Comparison of ENCODE assay signal across 16 mouse cellular contexts in the genomic region with DNA sequence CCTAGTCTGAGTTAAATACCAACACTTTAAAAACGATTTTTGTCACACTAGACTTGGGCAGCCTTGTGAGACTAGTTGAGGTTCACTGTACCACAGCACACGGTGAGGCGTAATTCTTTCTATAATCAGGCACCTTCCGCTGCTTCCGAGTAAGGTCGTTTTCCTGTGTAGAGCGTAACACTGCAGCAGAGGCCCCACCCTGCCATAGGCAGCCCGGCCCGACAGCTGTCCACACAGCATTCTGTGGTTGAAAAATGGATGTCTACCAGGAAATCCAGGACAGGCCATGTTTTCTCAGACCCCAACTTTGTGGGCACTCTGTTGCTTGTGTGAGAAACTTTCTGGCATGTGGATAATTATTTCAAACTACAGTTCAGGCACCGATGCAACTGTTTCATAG.
DNase-seq lines count a peak whose midpoint lies in the region; ATAC-seq and TF ChIP-seq lines count a peak whose summit lies in the region.
"Had no signal": no experiment of that assay in that cellular context is flagged by ENCODE, and none has a peak within 500 bp of the region (broad histone marks: within the 10 kb centered on the region; RNA-seq: fewer than 3 reads in every experiment).

No protein-coding gene starts in this region.

- WGBS in lung, embryonic 14.5 days, result 47% methylated on average over 10 of the region's 10 CpGs
- 46% methylated on average over 10 of the region's 10 CpGs for WGBS in lung, adult 2 months
- WGBS in intestine, embryonic 15.5 days, result 51% methylated on average over 10 of the region's 10 CpGs
- WGBS in thymus, adult 2 months, result 4% methylated on average over 10 of the region's 10 CpGs

- 0 out of 2 replicates have a peak overlapping the region, but pooled peaks have one; percentile 21 for H3K27ac ChIP-seq in lung, embryonic 14.5 days (ENCODE audit: low read depth)
- H3K27ac ChIP-seq in intestine, embryonic 15.5 days, result no peak overlapping the region
- H3K27ac ChIP-seq in thymus, adult 2 months (ENCODE audit: control insufficient read depth, insufficient read depth, low read length), result peak overlapping the region; percentile 91
- H3K27ac ChIP-seq: forebrain, embryonic 13.5 days; hindbrain, postnatal 0 days; kidney, postnatal 0 days; left cerebral cortex, adult 2 months; macrophage had no signal

- TF ChIP-seq POLR2A in lung, adult 2 months (IDR thresholded peaks at IDR 0.05; ENCODE audit: borderline replicate concordance, extremely low read depth, low read depth, low read length), result no peak
- TF ChIP-seq POLR2A in thymus, adult 2 months (IDR thresholded peaks at IDR 0.05; ENCODE audit: control insufficient read depth, extremely low read depth, insufficient read depth, low read length, poor library complexity), result no peak

- no peaks in the 10 kb centered on the region for H3K4me1 ChIP-seq in lung, embryonic 14.5 days (ENCODE audit: insufficient read depth)
- 0 out of 2 replicates have a peak, but pooled peaks cover 2% of the 10 kb centered on the region for H3K4me1 ChIP-seq in lung, adult 2 months (ENCODE audit: control insufficient read depth, insufficient read depth, low read length)
- H3K4me1 ChIP-seq in intestine, embryonic 15.5 days (replicated peaks), result 0 out of 2 replicates have a peak, but pooled peaks cover 4% of the 10 kb centered on the region
- peaks cover 67% of the 10 kb centered on the region for H3K4me1 ChIP-seq in thymus, adult 2 months (replicated peaks; ENCODE audit: control insufficient read depth, insufficient read depth, low read length)

- no peak for ATAC-seq in CD4-positive, CD25-positive, alpha-beta regulatory T cell, adult 4 months
- ATAC-seq in lung, embryonic 14.5 days (ENCODE audit: insufficient read depth), result no peak
- 0 out of 2 replicates have a peak, but pooled peaks have one; percentile 72 for ATAC-seq in intestine, embryonic 15.5 days
- ATAC-seq: forebrain, embryonic 13.5 days; hindbrain, postnatal 0 days had no signal

- H3K4me2 ChIP-seq in lung, embryonic 14.5 days, result no peak overlapping the region
- H3K4me2 ChIP-seq in intestine, embryonic 15.5 days (replicated peaks), result no peak overlapping the region
- H3K4me2 ChIP-seq: forebrain, embryonic 13.5 days had no signal

- H3K4me3 ChIP-seq in lung, embryonic 14.5 days (ENCODE audit: low read depth, low read length), result no peak overlapping the region
- H3K4me3 ChIP-seq in lung, adult 2 months (replicated peaks; ENCODE audit: extremely low read depth, low read depth, low read length), result no peak overlapping the region
- no peak overlapping the region for H3K4me3 ChIP-seq in intestine, embryonic 15.5 days (replicated peaks)
- no peak overlapping the region for H3K4me3 ChIP-seq in thymus, adult 2 months (ENCODE audit: control insufficient read depth, insufficient read depth, low read length)
- H3K4me3 ChIP-seq: forebrain, embryonic 13.5 days; left cerebral cortex, adult 2 months had no signal

- peak; percentile 43 for DNase-seq in CD4-positive, CD25-positive, alpha-beta regulatory T cell, adult 2 months (ENCODE audit: low read depth, low spot score)
- peak; percentile 28 for DNase-seq in lung, embryonic 14.5 days
- no peak for DNase-seq in lung, adult 2 months
- peak; percentile 63 for DNase-seq in thymus, adult 2 months
- no peak for DNase-seq in layer of hippocampus, adult 9-11 months
- DNase-seq in layer of hippocampus, postnatal 14 days (ENCODE audit: low spot score in 2 of 2), result no peak
- DNase-seq: adrenal gland, postnatal 36 days; embryo, embryonic 11 days; gastrocnemius, postnatal 10 days had no signal

- TF ChIP-seq CTCF in lung, embryonic 14.5 days (IDR thresholded peaks at IDR 0.05; ENCODE audit: low read depth), result no peak
- TF ChIP-seq CTCF in lung, adult 2 months (IDR thresholded peaks at IDR 0.05; ENCODE audit: insufficient read depth, low read length), result no peak
- no peak for TF ChIP-seq CTCF in thymus, adult 2 months (IDR thresholded peaks at IDR 0.05; ENCODE audit: borderline replicate concordance, control insufficient read depth, extremely low read depth, insufficient read depth, low read length, poor library complexity)

- H3K27me3 ChIP-seq in lung, embryonic 14.5 days (ENCODE audit: insufficient read depth, low read length), result no peaks in the 10 kb centered on the region
- H3K27me3 ChIP-seq in intestine, embryonic 15.5 days (replicated peaks), result no peaks in the 10 kb centered on the region
- H3K27me3 ChIP-seq in thymus, adult 2 months (ENCODE audit: control insufficient read depth, insufficient read depth, low read length), result no peaks in the 10 kb centered on the region

- no peak overlapping the region for H3K9ac ChIP-seq in lung, embryonic 14.5 days
- H3K9ac ChIP-seq in intestine, embryonic 15.5 days, result no peak overlapping the region
- H3K9ac ChIP-seq: forebrain, embryonic 13.5 days had no signal

- H3K9me3 ChIP-seq in lung, embryonic 14.5 days (ENCODE audit: low read depth, low read length), result no peaks in the 10 kb centered on the region
- no peaks in the 10 kb centered on the region for H3K9me3 ChIP-seq in intestine, embryonic 15.5 days
- H3K9me3 ChIP-seq: forebrain, embryonic 13.5 days had no signal

- H3K36me3 ChIP-seq in lung, embryonic 14.5 days (ENCODE audit: insufficient read depth), result peaks cover 12% of the 10 kb centered on the region; the same call in 1 of the 2 replicates
- H3K36me3 ChIP-seq in intestine, embryonic 15.5 days, result no peaks in the 10 kb centered on the region
- no peaks in the 10 kb centered on the region for H3K36me3 ChIP-seq in thymus, adult 2 months (ENCODE audit: control insufficient read depth, insufficient read depth, low read length)

Comparison
In these comparisons a context has a peak if more than half of its experiments do, and no peak if none do; other contexts are left out.
1. DNase-seq: peak in CD4-positive, CD25-positive, alpha-beta regulatory T cell, adult 2 months (single experiment), lung, embryonic 14.5 days (single experiment) and thymus, adult 2 months (single experiment); none in lung, adult 2 months (single experiment), layer of hippocampus, adult 9-11 months (single experiment) and layer of hippocampus, postnatal 14 days (0 of 2).